Mouse (Mus musculus): ENCODE measurements at regions not wholly inside any gene's neighbourhood (a gene's known extent, or its start where the extent isn't known, plus 50 kb on each side); places are given as distances from the start of the nearest gene placed in this dataset.
"Not testable (repeated sequence)": the region's sequence is repeated elsewhere in the genome, so short reads cannot be mapped to it uniquely, and the experiment has no call there.

- H3K4me1 ChIP-seq (replicated peaks), result no peaks in the 10 kb centered on the region
- H3K36me3 ChIP-seq, result no peaks in the 10 kb centered on the region
- H3K27ac ChIP-seq, result no peak overlapping the region
- H3K9me3 ChIP-seq, result no peaks in the 10 kb centered on the region
- ATAC-seq (ENCODE audit: low FRiP score), result no peak
- H3K9ac ChIP-seq, result no peak overlapping the region
- no peak overlapping the region for H3K4me3 ChIP-seq
- H3K27me3 ChIP-seq, result no peaks in the 10 kb centered on the region
- H3K4me2 ChIP-seq, result no peak overlapping the region
- WGBS, result 78% methylated on average over 1 of the region's 1 CpGs
Observed at GRCm38 (mm10) chr16:77779019-77779418, 177.1 kb upstream of the Gm11146 start.

- no peak overlapping the region for H3K27ac ChIP-seq
- 80% methylated on average over 3 of the region's 3 CpGs for WGBS
- no peaks in the 10 kb centered on the region for H3K36me3 ChIP-seq
- no peak overlapping the region for H3K9ac ChIP-seq
- no peak overlapping the region for H3K4me3 ChIP-seq
- no peak for ATAC-seq (ENCODE audit: low FRiP score)
- H3K9me3 ChIP-seq, result no peaks in the 10 kb centered on the region
- H3K4me1 ChIP-seq (replicated peaks), result no peaks in the 10 kb centered on the region
- no peak overlapping the region for H3K4me2 ChIP-seq
- H3K27me3 ChIP-seq, result no peaks in the 10 kb centered on the region
Observed at GRCm38 (mm10) chr16:77772075-77772474, 170.2 kb upstream of the Gm11146 start.

- peak overlapping the region; percentile 30; the same call in 1 of the 2 replicates for H3K4me2 ChIP-seq
- peaks cover 24% of the 10 kb centered on the region for H3K4me1 ChIP-seq (replicated peaks)
- H3K27me3 ChIP-seq, result no peaks in the 10 kb centered on the region
- H3K9me3 ChIP-seq, result no peaks in the 10 kb centered on the region
- H3K27ac ChIP-seq, result peak overlapping the region; percentile 93
- WGBS, result 57% methylated on average over 4 of the region's 4 CpGs
- ATAC-seq (ENCODE audit: low FRiP score), result no peak
- no peak overlapping the region for H3K9ac ChIP-seq
- H3K36me3 ChIP-seq, result no peaks in the 10 kb centered on the region
- H3K4me3 ChIP-seq, result no peak overlapping the region
Observed at GRCm38 (mm10) chr16:77760926-77761347, 159.0 kb upstream of the Gm11146 start.

GRCm38 (mm10) chr16:77760479-77760878 lies 158.6 kb upstream of the Gm11146 start:
- peak; percentile 76 for ATAC-seq (ENCODE audit: low FRiP score)
- 58% methylated on average over 4 of the region's 4 CpGs for WGBS
- no peaks in the 10 kb centered on the region for H3K27me3 ChIP-seq
- no peaks in the 10 kb centered on the region for H3K36me3 ChIP-seq
- H3K4me1 ChIP-seq (replicated peaks), result peaks cover 24% of the 10 kb centered on the region
- no peaks in the 10 kb centered on the region for H3K9me3 ChIP-seq
- no peak overlapping the region for H3K9ac ChIP-seq
- H3K4me3 ChIP-seq, result no peak overlapping the region
- H3K27ac ChIP-seq, result peak overlapping the region; percentile 93
- peak overlapping the region; percentile 30 for H3K4me2 ChIP-seq

- peak overlapping the region; percentile 30 for H3K4me2 ChIP-seq
- H3K4me3 ChIP-seq, result no peak overlapping the region
- ATAC-seq (ENCODE audit: low FRiP score), result peak; percentile 95
- H3K36me3 ChIP-seq, result no peaks in the 10 kb centered on the region
- 27% methylated on average over 10 of the region's 10 CpGs for WGBS
- H3K27ac ChIP-seq, result peak overlapping the region; percentile 93
- peaks cover 24% of the 10 kb centered on the region for H3K4me1 ChIP-seq (replicated peaks)
- H3K9me3 ChIP-seq, result no peaks in the 10 kb centered on the region
- no peak overlapping the region for H3K9ac ChIP-seq
- H3K27me3 ChIP-seq, result no peaks in the 10 kb centered on the region
Observed at GRCm38 (mm10) chr16:77759997-77760396, 158.1 kb upstream of the Gm11146 start.

GRCm38 (mm10) chr16:77754882-77755281 lies 153.0 kb upstream of the Gm11146 start:
- no peak overlapping the region for H3K4me3 ChIP-seq

GRCm38 (mm10) chr16:77749474-77749873 lies 147.6 kb upstream of the Gm11146 start:
- no peaks in the 10 kb centered on the region for H3K9me3 ChIP-seq
- no peak for ATAC-seq (ENCODE audit: low FRiP score)
- WGBS, result 92% methylated on average over 2 of the region's 2 CpGs
- H3K4me1 ChIP-seq (replicated peaks), result no peaks in the 10 kb centered on the region
- H3K9ac ChIP-seq, result no peak overlapping the region
- no peak overlapping the region for H3K4me2 ChIP-seq
- no peaks in the 10 kb centered on the region for H3K27me3 ChIP-seq
- H3K4me3 ChIP-seq, result no peak overlapping the region
- H3K36me3 ChIP-seq, result no peaks in the 10 kb centered on the region
- H3K27ac ChIP-seq, result no peak overlapping the region

More at GRCm38 (mm10) chr16:77754882-77755281, 153.0 kb upstream of the Gm11146 start:
- Histone ChIP-seq H3K4me1 (replicated peaks) (peaks cover 6% of the 10 kb centered on the region), H3K27ac (no peak overlapping the region), H3K9ac (no peak overlapping the region), H3K9me3 (no peaks in the 10 kb centered on the region), H3K4me2 (no peak overlapping the region), H3K36me3 (no peaks in the 10 kb centered on the region), H3K27me3 (no peaks in the 10 kb centered on the region)
- no peak for ATAC-seq (ENCODE audit: low FRiP score)
- 88% methylated on average over 6 of the region's 6 CpGs for WGBS

- ATAC-seq (ENCODE audit: low FRiP score), result no peak
Observed at GRCm38 (mm10) chr16:77743838-77744237, 141.9 kb upstream of the Gm11146 start.

GRCm38 (mm10) chr16:77738821-77739220 lies 136.9 kb upstream of the Gm11146 start:
- Histone ChIP-seq H3K27me3 (no peaks in the 10 kb centered on the region), H3K4me1 (replicated peaks) (no peaks in the 10 kb centered on the region), H3K4me2 (no peak overlapping the region), H3K36me3 (no peaks in the 10 kb centered on the region), H3K9me3 (no peaks in the 10 kb centered on the region), H3K27ac (no peak overlapping the region), H3K9ac (no peak overlapping the region), H3K4me3 (no peak overlapping the region)
- no peak for ATAC-seq (ENCODE audit: low FRiP score)
- WGBS, result 66% methylated on average over 1 of the region's 1 CpGs

More at GRCm38 (mm10) chr16:77743838-77744237, 141.9 kb upstream of the Gm11146 start:
- Histone ChIP-seq H3K4me3 (no peak overlapping the region), H3K27ac (no peak overlapping the region), H3K36me3 (no peaks in the 10 kb centered on the region), H3K4me2 (no peak overlapping the region), H3K9me3 (no peaks in the 10 kb centered on the region), H3K4me1 (replicated peaks) (no peaks in the 10 kb centered on the region), H3K9ac (no peak overlapping the region), H3K27me3 (no peaks in the 10 kb centered on the region)
- WGBS, result 84% methylated on average over 6 of the region's 6 CpGs

GRCm38 (mm10) chr16:77719377-77719776 lies 117.5 kb upstream of the Gm11146 start:
- Histone ChIP-seq H3K36me3 (no peaks in the 10 kb centered on the region), H3K9me3 (0 out of 2 replicates have a peak, but pooled peaks cover 3% of the 10 kb centered on the region), H3K4me1 (replicated peaks) (no peaks in the 10 kb centered on the region), H3K4me3 (no peak overlapping the region), H3K9ac (no peak overlapping the region), H3K4me2 (no peak overlapping the region), H3K27ac (no peak overlapping the region), H3K27me3 (no peaks in the 10 kb centered on the region)
- 92% methylated on average over 2 of the region's 2 CpGs for WGBS
- ATAC-seq (ENCODE audit: low FRiP score), result no peak

GRCm38 (mm10) chr16:77717766-77718165 lies 115.9 kb upstream of the Gm11146 start:
- H3K4me2 ChIP-seq; H3K4me1 ChIP-seq (replicated peaks); H3K9ac ChIP-seq; H3K36me3 ChIP-seq; H3K9me3 ChIP-seq; ATAC-seq (ENCODE audit: low FRiP score); H3K4me3 ChIP-seq; H3K27me3 ChIP-seq; H3K27ac ChIP-seq: not testable (repeated sequence)
- WGBS, result 85% methylated on average over 3 of the region's 3 CpGs

GRCm38 (mm10) chr16:77704726-77705125 lies 102.8 kb upstream of the Gm11146 start:
- H3K36me3 ChIP-seq, result no peaks in the 10 kb centered on the region
- H3K9me3 ChIP-seq, result no peaks in the 10 kb centered on the region
- no peak overlapping the region for H3K9ac ChIP-seq
- H3K27ac ChIP-seq, result no peak overlapping the region
- no peak overlapping the region for H3K4me2 ChIP-seq
- 86% methylated on average over 6 of the region's 6 CpGs for WGBS
- H3K4me1 ChIP-seq (replicated peaks), result no peaks in the 10 kb centered on the region
- ATAC-seq (ENCODE audit: low FRiP score), result no peak
- H3K4me3 ChIP-seq, result no peak overlapping the region
- H3K27me3 ChIP-seq, result no peaks in the 10 kb centered on the region

GRCm38 (mm10) chr16:77695443-77695842 lies 93.5 kb upstream of the Gm11146 start:
- no peak overlapping the region for H3K27ac ChIP-seq
- ATAC-seq (ENCODE audit: low FRiP score), result no peak
- 94% methylated on average over 1 of the region's 1 CpGs for WGBS

More at GRCm38 (mm10) chr16:77695443-77695842, 93.5 kb upstream of the Gm11146 start:
- no peaks in the 10 kb centered on the region for H3K27me3 ChIP-seq
- no peak overlapping the region for H3K4me2 ChIP-seq
- no peaks in the 10 kb centered on the region for H3K36me3 ChIP-seq
- H3K4me1 ChIP-seq (replicated peaks), result no peaks in the 10 kb centered on the region
- H3K4me3 ChIP-seq, result no peak overlapping the region
- H3K9me3 ChIP-seq, result no peaks in the 10 kb centered on the region
- no peak overlapping the region for H3K9ac ChIP-seq
